Mouse (Mus musculus): Measurements from ENCODE around the gene Grin3b.

- TF ChIP-seq CTCF (IDR thresholded peaks at IDR 0.05; ENCODE audit: extremely low read depth, insufficient read depth, insufficient read length, insufficient replicate concordance) (no peak), POLR2A (IDR thresholded peaks at IDR 0.05; ENCODE audit: low read depth, low read length) (no peak)
Observed at GRCm38 (mm10) chr10:79937775-79938526, 32.6 kb upstream of the Grin3b start.
